Mouse (Mus musculus): ENCODE measurements around the gene Ankrd13d. TPM values are rescaled to one million over a fixed set of nuclear protein-coding genes. Genes with fewer than 3 reads are reported as not detected.

Ankrd13d gene
- polyA plus RNA-seq, 1 experiment from 2014 or later = 2.1 TPM

GRCm38 (mm10) chr19:4299126-4299525 lies 16.2 kb upstream of the Ankrd13d start:
- peaks cover 39% of the 10 kb centered on the region for H3K4me1 ChIP-seq (ENCODE audit: control insufficient read depth, insufficient read depth, low read length)
- ATAC-seq (replicated peaks; ENCODE audit: insufficient number of reproducible peaks, low FRiP score, low TSS enrichment) = no peak
- no peaks in the 10 kb centered on the region for H3K9me3 ChIP-seq (replicated peaks; ENCODE audit: control insufficient read depth, low read length)
- no peak overlapping the region for H3K27ac ChIP-seq (ENCODE audit: low read depth, low read length)
- no peak overlapping the region for H3K4me3 ChIP-seq (ENCODE audit: low read depth, low read length)
- 84% methylated on average over 7 of the region's 7 CpGs for WGBS (ENCODE audit: insufficient replicate concordance)
- H3K4me2 ChIP-seq = no peak overlapping the region
- H3K27me3 ChIP-seq (ENCODE audit: control insufficient read depth, insufficient read depth, low read length) = no peaks in the 10 kb centered on the region
- H3K36me3 ChIP-seq (ENCODE audit: control insufficient read depth, insufficient read depth, low read length) = no peaks in the 10 kb centered on the region
- no peak overlapping the region for H3K9ac ChIP-seq (ENCODE audit: low read depth, low read length)

- no peak for ATAC-seq (replicated peaks; ENCODE audit: insufficient number of reproducible peaks, low FRiP score, low TSS enrichment)
- no peaks in the 10 kb centered on the region for H3K27me3 ChIP-seq (ENCODE audit: control insufficient read depth, insufficient read depth, low read length)
- no peaks in the 10 kb centered on the region for H3K36me3 ChIP-seq (ENCODE audit: control insufficient read depth, insufficient read depth, low read length)
- no peak overlapping the region for H3K27ac ChIP-seq (ENCODE audit: low read depth, low read length)
- no peak overlapping the region for H3K9ac ChIP-seq (ENCODE audit: low read depth, low read length)
- no peak overlapping the region for H3K4me2 ChIP-seq
- WGBS (ENCODE audit: insufficient replicate concordance) = 81% methylated on average over 17 of the region's 17 CpGs
- peaks cover 34% of the 10 kb centered on the region for H3K4me1 ChIP-seq (ENCODE audit: control insufficient read depth, insufficient read depth, low read length)
- no peak overlapping the region for H3K4me3 ChIP-seq (ENCODE audit: low read depth, low read length)
- no peaks in the 10 kb centered on the region for H3K9me3 ChIP-seq (replicated peaks; ENCODE audit: control insufficient read depth, low read length)
Observed at GRCm38 (mm10) chr19:4298322-4299121, 15.6 kb upstream of the Ankrd13d start.

- Histone ChIP-seq H3K27me3 (ENCODE audit: control insufficient read depth, insufficient read depth, low read length) (no peaks in the 10 kb centered on the region), H3K9ac (ENCODE audit: low read depth, low read length) (no peak overlapping the region), H3K9me3 (replicated peaks; ENCODE audit: control insufficient read depth, low read length) (no peaks in the 10 kb centered on the region), H3K36me3 (ENCODE audit: control insufficient read depth, insufficient read depth, low read length) (peaks cover 2% of the 10 kb centered on the region; the same call in 1 of the 2 replicates), H3K4me3 (ENCODE audit: low read depth, low read length) (no peak overlapping the region), H3K4me1 (ENCODE audit: control insufficient read depth, insufficient read depth, low read length) (peaks cover 30% of the 10 kb centered on the region), H3K27ac (ENCODE audit: low read depth, low read length) (no peak overlapping the region), H3K4me2 (no peak overlapping the region)
- 87% methylated on average over 5 of the region's 5 CpGs for WGBS (ENCODE audit: insufficient replicate concordance)
- ATAC-seq (replicated peaks; ENCODE audit: insufficient number of reproducible peaks, low FRiP score, low TSS enrichment) = no peak
Observed at GRCm38 (mm10) chr19:4297851-4298250, 14.9 kb upstream of the Ankrd13d start.

- Histone ChIP-seq H3K4me2 (no peak overlapping the region), H3K9ac (ENCODE audit: low read depth, low read length) (no peak overlapping the region), H3K27me3 (ENCODE audit: control insufficient read depth, insufficient read depth, low read length) (no peaks in the 10 kb centered on the region), H3K4me3 (ENCODE audit: low read depth, low read length) (no peak overlapping the region), H3K36me3 (ENCODE audit: control insufficient read depth, insufficient read depth, low read length) (peaks cover 13% of the 10 kb centered on the region), H3K27ac (ENCODE audit: low read depth, low read length) (no peak overlapping the region), H3K4me1 (ENCODE audit: control insufficient read depth, insufficient read depth, low read length) (peaks cover 17% of the 10 kb centered on the region), H3K9me3 (replicated peaks; ENCODE audit: control insufficient read depth, low read length) (no peaks in the 10 kb centered on the region)
- ATAC-seq (replicated peaks; ENCODE audit: insufficient number of reproducible peaks, low FRiP score, low TSS enrichment) = no peak
- WGBS (ENCODE audit: insufficient replicate concordance) = 88% methylated on average over 2 of the region's 2 CpGs
Observed at GRCm38 (mm10) chr19:4296611-4297010, 13.7 kb upstream of the Ankrd13d start.

- no peak overlapping the region for H3K27ac ChIP-seq (ENCODE audit: low read depth, low read length)
- no peak overlapping the region for H3K9ac ChIP-seq (ENCODE audit: low read depth, low read length)
- WGBS (ENCODE audit: insufficient replicate concordance) = 83% methylated on average over 4 of the region's 4 CpGs
- H3K27me3 ChIP-seq (ENCODE audit: control insufficient read depth, insufficient read depth, low read length) = no peaks in the 10 kb centered on the region
- no peak overlapping the region for H3K4me2 ChIP-seq
- H3K4me3 ChIP-seq (ENCODE audit: low read depth, low read length) = no peak overlapping the region
- no peak for ATAC-seq (replicated peaks; ENCODE audit: insufficient number of reproducible peaks, low FRiP score, low TSS enrichment)
- H3K36me3 ChIP-seq (ENCODE audit: control insufficient read depth, insufficient read depth, low read length) = peaks cover 23% of the 10 kb centered on the region
- H3K9me3 ChIP-seq (replicated peaks; ENCODE audit: control insufficient read depth, low read length) = no peaks in the 10 kb centered on the region
- H3K4me1 ChIP-seq (ENCODE audit: control insufficient read depth, insufficient read depth, low read length) = peaks cover 6% of the 10 kb centered on the region
Observed at GRCm38 (mm10) chr19:4295391-4295790, 12.5 kb upstream of the Ankrd13d start.

- Histone ChIP-seq H3K9ac (ENCODE audit: low read depth, low read length) (no peak overlapping the region), H3K27ac (ENCODE audit: low read depth, low read length) (0 out of 2 replicates have a peak overlapping the region, but pooled peaks have one; percentile 22), H3K4me1 (ENCODE audit: control insufficient read depth, insufficient read depth, low read length) (no peaks in the 10 kb centered on the region)
Observed at GRCm38 (mm10) chr19:4294381-4295097, 11.6 kb upstream of the Ankrd13d start.

GRCm38 (mm10) chr19:4291161-4291560 lies 8.2 kb upstream of the Ankrd13d start:
- WGBS (ENCODE audit: insufficient replicate concordance) = 94% methylated on average over 11 of the region's 11 CpGs
- no peak overlapping the region for H3K9ac ChIP-seq (ENCODE audit: low read depth, low read length)
- no peaks in the 10 kb centered on the region for H3K9me3 ChIP-seq (replicated peaks; ENCODE audit: control insufficient read depth, low read length)
- H3K4me3 ChIP-seq (ENCODE audit: low read depth, low read length) = no peak overlapping the region
- no peak overlapping the region for H3K27ac ChIP-seq (ENCODE audit: low read depth, low read length)
- no peaks in the 10 kb centered on the region for H3K4me1 ChIP-seq (ENCODE audit: control insufficient read depth, insufficient read depth, low read length)
- H3K36me3 ChIP-seq (ENCODE audit: control insufficient read depth, insufficient read depth, low read length) = peaks cover 53% of the 10 kb centered on the region
- ATAC-seq (replicated peaks; ENCODE audit: insufficient number of reproducible peaks, low FRiP score, low TSS enrichment) = no peak
- H3K4me2 ChIP-seq = no peak overlapping the region
- H3K27me3 ChIP-seq (ENCODE audit: control insufficient read depth, insufficient read depth, low read length) = no peaks in the 10 kb centered on the region

More at GRCm38 (mm10) chr19:4294381-4295097, 11.6 kb upstream of the Ankrd13d start:
- Histone ChIP-seq H3K4me3 (ENCODE audit: low read depth, low read length) (no peak overlapping the region), H3K9me3 (replicated peaks; ENCODE audit: control insufficient read depth, low read length) (no peaks in the 10 kb centered on the region), H3K4me2 (no peak overlapping the region), H3K36me3 (ENCODE audit: control insufficient read depth, insufficient read depth, low read length) (peaks cover 31% of the 10 kb centered on the region), H3K27me3 (ENCODE audit: control insufficient read depth, insufficient read depth, low read length) (no peaks in the 10 kb centered on the region)
- ATAC-seq (replicated peaks; ENCODE audit: insufficient number of reproducible peaks, low FRiP score, low TSS enrichment) = no peak
- WGBS (ENCODE audit: insufficient replicate concordance) = 58% methylated on average over 14 of the region's 14 CpGs

- H3K4me1 ChIP-seq (ENCODE audit: control insufficient read depth, insufficient read depth, low read length) = no peaks in the 10 kb centered on the region
- no peak for ATAC-seq (replicated peaks; ENCODE audit: insufficient number of reproducible peaks, low FRiP score, low TSS enrichment)
- no peaks in the 10 kb centered on the region for H3K27me3 ChIP-seq (ENCODE audit: control insufficient read depth, insufficient read depth, low read length)
- H3K27ac ChIP-seq (ENCODE audit: low read depth, low read length) = no peak overlapping the region
- no peaks in the 10 kb centered on the region for H3K9me3 ChIP-seq (replicated peaks; ENCODE audit: control insufficient read depth, low read length)
- H3K4me2 ChIP-seq = no peak overlapping the region
- WGBS (ENCODE audit: insufficient replicate concordance) = 78% methylated on average over 15 of the region's 15 CpGs
- peaks cover 56% of the 10 kb centered on the region for H3K36me3 ChIP-seq (ENCODE audit: control insufficient read depth, insufficient read depth, low read length)
- H3K9ac ChIP-seq (ENCODE audit: low read depth, low read length) = no peak overlapping the region
- no peak overlapping the region for H3K4me3 ChIP-seq (ENCODE audit: low read depth, low read length)
Observed at GRCm38 (mm10) chr19:4290749-4291148, 7.8 kb upstream of the Ankrd13d start.

Data from heart, embryonic 11.5 days (tissue).